Mouse (Mus musculus): ENCODE measurements around the gene Methig1. TPM values are rescaled to one million over a fixed set of nuclear protein-coding genes. Genes with fewer than 3 reads are reported as not detected.
"Not testable (repeated sequence)": the region's sequence is repeated elsewhere in the genome, so short reads cannot be mapped to it uniquely, and the experiment has no call there.

Methig1 gene
- 0.05 TPM in 1 of 2 replicates, not detected in the other for polyA plus RNA-seq (2012; rRNA removed)
- not detected in 2 replicates for polyA plus RNA-seq (2014; fragmentation: Nextera tagmentation; extraction: Ambion mirVana)

DNA sequence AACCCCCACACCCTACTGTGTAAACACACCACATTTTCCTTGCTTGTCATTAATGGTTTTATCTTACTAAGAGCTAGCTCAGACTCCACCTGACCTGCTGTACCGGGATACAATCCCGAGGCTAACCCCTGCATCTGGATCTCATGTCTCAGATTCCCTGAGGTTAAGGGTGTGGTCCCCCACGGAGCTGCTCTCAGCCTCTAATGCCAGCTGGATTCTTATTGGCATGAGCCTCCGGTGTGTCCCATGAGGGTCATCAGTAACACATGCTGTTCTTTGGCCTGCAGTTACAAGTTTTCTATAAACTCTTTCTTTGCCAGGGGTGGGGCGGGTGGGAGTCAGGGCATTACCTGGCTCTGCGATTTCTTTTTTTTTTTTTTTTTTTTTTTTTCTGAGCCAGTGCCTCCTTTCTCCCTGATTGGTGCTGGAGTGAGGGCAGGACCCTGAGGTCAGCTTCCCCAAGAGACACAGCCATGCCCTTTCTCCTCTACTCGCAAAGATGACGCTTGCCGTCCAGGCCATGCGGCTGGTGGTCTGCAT lies at the start of gene Methig1, which contains the start of gene Mettl7a2:
Methig1 (plus strand) TSS at position 439 of the 540 bp plus-strand sequence.
Mettl7a2 (plus strand) TSS at position 490 of the 540 bp plus-strand sequence.
- Histone ChIP-seq H3K27ac (replicated peaks; ENCODE audit: low read depth, low read length) (no peak within 1 kb of the TSS), H3K27me3 (ENCODE audit: control insufficient read depth, insufficient read depth, low read length) (no peaks in the 10 kb centered on the region), H3K4me2 (replicated peaks; ENCODE audit: low read depth, low read length, severe bottlenecking) (no peak within 1 kb of the TSS), H3K4me3 (replicated peaks; ENCODE audit: low read length) (no peak within 1 kb of the TSS), H3K36me3 (ENCODE audit: control insufficient read depth, insufficient read depth, low read length) (no peaks in the 10 kb centered on the region), H3K9me3 (ENCODE audit: control insufficient read depth, low read length) (no peaks in the 10 kb centered on the region), H3K4me1 (ENCODE audit: control insufficient read depth, insufficient read depth, low read length) (peaks cover 10% of the 10 kb centered on the region), H3K9ac (ENCODE audit: low read depth, low read length, severe bottlenecking) (no peak within 1 kb of the TSS)
- TF ChIP-seq POLR2A (IDR thresholded peaks at IDR 0.05; ENCODE audit: borderline replicate concordance, extremely low read depth, insufficient read depth, insufficient read length): no peak
- ATAC-seq (ENCODE audit: low FRiP score, low read depth) (no peak), DNase-seq (ENCODE audit: low spot score) (no peak)
- 65% methylated on average over 10 of the region's 10 CpGs for WGBS

DNA sequence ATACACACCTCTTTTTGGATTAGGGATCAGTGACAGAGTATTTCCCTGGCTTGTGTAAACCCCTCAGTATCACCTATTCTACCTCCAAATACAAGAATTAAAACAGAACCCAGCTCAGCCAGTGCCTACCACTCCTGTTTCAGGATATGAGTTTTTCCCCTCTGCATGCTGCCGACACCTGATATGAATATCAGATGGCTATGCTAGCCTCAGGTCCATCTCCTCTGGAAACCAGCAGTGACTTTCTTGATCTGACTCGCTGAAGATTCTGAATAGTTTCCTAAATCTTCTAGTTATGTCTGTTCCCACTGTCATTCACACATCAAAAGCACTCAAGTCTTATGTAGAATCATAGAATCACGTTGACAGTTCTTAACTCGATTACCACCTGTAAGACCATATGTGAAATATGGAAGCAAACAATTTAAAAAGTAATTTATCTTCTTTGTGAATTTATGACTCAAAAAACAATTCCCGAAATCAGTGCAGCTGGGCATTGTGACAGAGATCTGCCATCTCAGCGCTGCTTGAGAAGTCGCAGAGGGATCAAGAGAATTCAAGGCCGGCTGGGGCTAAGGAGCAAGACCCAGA lies 49.4 kb upstream of the Methig1 start:
- 0 out of 2 replicates have a peak, but pooled peaks cover 3% of the 10 kb centered on the region for H3K4me1 ChIP-seq (ENCODE audit: control insufficient read depth, insufficient read depth, low read length)
- peak overlapping the region; percentile 90; the same call in 1 of the 2 replicates for H3K4me2 ChIP-seq (replicated peaks; ENCODE audit: low read depth, low read length, severe bottlenecking)
- TF ChIP-seq POLR2A (IDR thresholded peaks at IDR 0.05; ENCODE audit: borderline replicate concordance, extremely low read depth, insufficient read depth, insufficient read length): no peak
- no peaks in the 10 kb centered on the region for H3K9me3 ChIP-seq (ENCODE audit: control insufficient read depth, low read length)
- H3K36me3 ChIP-seq (ENCODE audit: control insufficient read depth, insufficient read depth, low read length): no peaks in the 10 kb centered on the region
- no peaks in the 10 kb centered on the region for H3K27me3 ChIP-seq (ENCODE audit: control insufficient read depth, insufficient read depth, low read length)
- peak overlapping the region; percentile 47 for H3K4me3 ChIP-seq (replicated peaks; ENCODE audit: low read length)
- DNase-seq (ENCODE audit: low spot score) (no peak), ATAC-seq (ENCODE audit: low FRiP score, low read depth) (no peak)
- WGBS: 54% methylated on average over 8 of the region's 8 CpGs
- H3K27ac ChIP-seq (replicated peaks; ENCODE audit: low read depth, low read length): no peak overlapping the region
- H3K9ac ChIP-seq (ENCODE audit: low read depth, low read length, severe bottlenecking): no peak overlapping the region

DNA sequence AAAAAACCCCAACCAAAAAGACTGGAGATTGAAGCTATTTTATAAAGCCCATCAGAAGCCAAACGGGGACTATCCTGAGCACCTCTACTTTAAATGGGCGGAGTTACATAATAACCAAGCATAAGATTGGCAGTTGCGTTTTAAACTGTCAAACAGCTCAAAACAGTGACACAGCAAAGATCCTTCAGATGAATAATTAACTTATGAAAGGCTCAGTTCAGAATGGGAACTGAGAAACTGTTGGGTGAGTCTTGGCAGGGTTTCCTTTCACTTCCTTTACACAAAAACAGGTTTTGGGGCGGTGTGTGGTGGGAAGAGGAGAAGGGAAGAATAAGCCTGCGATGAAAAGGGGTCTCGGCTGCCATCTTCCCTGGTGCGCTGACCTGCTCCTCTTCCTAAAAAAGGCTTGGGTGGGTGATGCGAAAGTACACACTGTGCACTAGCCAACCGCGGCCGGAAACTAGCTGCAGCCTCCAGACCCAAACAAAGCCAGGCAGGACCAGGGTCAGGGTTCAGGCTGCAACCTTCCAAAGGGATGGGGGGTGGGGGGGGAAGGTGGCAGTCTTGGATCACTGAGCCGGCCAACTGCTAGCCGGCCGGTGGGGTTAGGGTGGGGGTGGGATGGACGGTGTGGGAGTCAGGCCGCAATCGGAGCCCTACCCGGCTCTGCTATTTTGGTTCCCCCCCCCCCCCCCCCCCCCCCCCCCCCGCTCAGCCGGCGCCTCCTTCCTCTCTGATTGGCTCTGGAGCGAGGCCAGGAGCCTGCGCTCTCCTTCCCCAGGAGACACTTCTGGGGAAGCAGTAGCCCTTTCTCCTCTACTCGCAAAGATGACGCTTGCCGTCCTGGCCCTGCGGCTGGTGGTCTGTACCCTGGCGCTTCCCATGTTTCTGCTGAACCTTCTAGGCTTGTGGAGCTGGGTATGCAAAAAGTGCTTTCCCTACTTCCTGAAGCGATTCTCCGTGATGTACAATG lies 48.6 kb upstream of the Methig1 start, which contains the start of gene Mettl7a1:
Mettl7a1 (plus strand) TSS at position 122 of the 973 bp plus-strand sequence.
- Histone ChIP-seq H3K4me1 (ENCODE audit: control insufficient read depth, insufficient read depth, low read length) (0 out of 2 replicates have a peak, but pooled peaks cover 3% of the 10 kb centered on the region), H3K4me2 (replicated peaks; ENCODE audit: low read depth, low read length, severe bottlenecking) (peak within 1 kb of the TSS; percentile 90), H3K27me3 (ENCODE audit: control insufficient read depth, insufficient read depth, low read length) (no peaks in the 10 kb centered on the region), H3K27ac (replicated peaks; ENCODE audit: low read depth, low read length) (peak within 1 kb of the TSS; percentile 68), H3K9me3 (ENCODE audit: control insufficient read depth, low read length) (no peaks in the 10 kb centered on the region), H3K9ac (ENCODE audit: low read depth, low read length, severe bottlenecking) (peak within 1 kb of the TSS; percentile 60), H3K36me3 (ENCODE audit: control insufficient read depth, insufficient read depth, low read length) (no peaks in the 10 kb centered on the region), H3K4me3 (replicated peaks; ENCODE audit: low read length) (peak within 1 kb of the TSS; percentile 47)
- DNase-seq (ENCODE audit: low spot score) (peak; percentile 79), ATAC-seq (ENCODE audit: low FRiP score, low read depth) (peak; percentile 68)
- TF ChIP-seq POLR2A (IDR thresholded peaks at IDR 0.05; ENCODE audit: borderline replicate concordance, extremely low read depth, insufficient read depth, insufficient read length): 0 out of 2 replicates have a peak, but pooled peaks have one; percentile 55
- WGBS: 5% methylated on average over 16 of the region's 30 CpGs

DNA sequence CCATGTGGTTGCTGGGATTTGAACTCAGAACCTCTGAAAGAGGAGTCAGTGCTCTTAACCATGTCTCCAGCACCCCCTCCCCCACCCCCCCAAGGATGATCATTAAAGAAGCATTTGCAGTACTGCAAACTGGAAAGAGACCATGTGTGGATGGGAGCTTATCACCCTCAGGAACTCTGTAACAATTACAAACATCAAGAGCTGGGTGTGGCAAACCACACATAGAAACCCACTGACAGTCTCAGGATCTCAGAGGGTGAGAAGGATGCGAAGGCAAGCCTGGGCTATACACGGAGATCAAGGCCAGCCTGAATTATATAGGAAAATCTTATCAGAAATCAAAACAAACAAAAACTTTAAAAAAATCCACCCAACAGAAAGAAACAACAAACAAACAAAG lies 46.7 kb upstream of the Methig1 start:
- WGBS: 76% methylated on average over 2 of the region's 2 CpGs
- Histone ChIP-seq H3K4me2 (replicated peaks; ENCODE audit: low read depth, low read length, severe bottlenecking) (no peak overlapping the region), H3K4me3 (replicated peaks; ENCODE audit: low read length) (no peak overlapping the region), H3K27me3 (ENCODE audit: control insufficient read depth, insufficient read depth, low read length) (no peaks in the 10 kb centered on the region), H3K9ac (ENCODE audit: low read depth, low read length, severe bottlenecking) (no peak overlapping the region), H3K36me3 (ENCODE audit: control insufficient read depth, insufficient read depth, low read length) (no peaks in the 10 kb centered on the region), H3K9me3 (ENCODE audit: control insufficient read depth, low read length) (no peaks in the 10 kb centered on the region), H3K27ac (replicated peaks; ENCODE audit: low read depth, low read length) (no peak overlapping the region), H3K4me1 (ENCODE audit: control insufficient read depth, insufficient read depth, low read length) (0 out of 2 replicates have a peak, but pooled peaks cover 3% of the 10 kb centered on the region)
- no peak for ATAC-seq (ENCODE audit: low FRiP score, low read depth)
- DNase-seq (ENCODE audit: low spot score): no peak
- no peak for TF ChIP-seq POLR2A (IDR thresholded peaks at IDR 0.05; ENCODE audit: borderline replicate concordance, extremely low read depth, insufficient read depth, insufficient read length)

DNA sequence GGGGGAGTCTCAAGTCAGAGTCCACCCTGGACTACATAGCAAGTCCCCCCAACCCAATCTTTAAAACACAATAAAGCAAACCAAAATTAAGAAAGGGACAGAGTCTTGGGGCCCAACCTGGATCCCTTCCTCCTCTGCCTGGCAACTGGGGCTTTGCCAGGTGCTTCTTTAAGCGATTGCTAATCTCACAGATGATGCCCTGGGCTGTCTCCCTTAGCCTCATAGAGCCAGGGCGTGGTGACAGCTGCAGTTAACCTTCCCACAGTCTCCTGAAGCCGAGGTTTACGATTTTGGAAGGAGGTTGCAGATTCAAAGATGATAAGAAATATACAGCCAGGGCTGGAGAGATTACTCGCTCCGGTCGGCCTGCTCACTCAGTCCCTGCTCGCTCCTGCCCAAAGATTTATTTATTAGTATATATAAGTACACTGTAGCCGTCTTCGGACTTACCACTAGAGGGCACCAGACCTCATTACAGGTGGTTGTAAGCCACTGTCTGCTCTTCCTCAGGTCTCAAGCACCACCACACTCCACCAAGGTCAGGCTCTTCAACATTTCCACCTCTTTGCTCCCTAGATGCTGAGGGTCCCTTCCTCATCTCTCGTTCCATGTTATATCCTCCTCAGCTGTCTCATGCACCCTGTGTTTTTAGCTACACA lies 45.4 kb upstream of the Methig1 start:
- not testable (repeated sequence) for H3K4me1 ChIP-seq (ENCODE audit: control insufficient read depth, insufficient read depth, low read length); H3K4me3 ChIP-seq (replicated peaks; ENCODE audit: low read length); H3K4me2 ChIP-seq (replicated peaks; ENCODE audit: low read depth, low read length, severe bottlenecking); H3K36me3 ChIP-seq (ENCODE audit: control insufficient read depth, insufficient read depth, low read length); ATAC-seq (ENCODE audit: low FRiP score, low read depth); H3K27me3 ChIP-seq (ENCODE audit: control insufficient read depth, insufficient read depth, low read length); H3K9me3 ChIP-seq (ENCODE audit: control insufficient read depth, low read length); H3K9ac ChIP-seq (ENCODE audit: low read depth, low read length, severe bottlenecking); H3K27ac ChIP-seq (replicated peaks; ENCODE audit: low read depth, low read length)
- WGBS: 39% methylated on average over 9 of the region's 11 CpGs
- peak; percentile 48 for DNase-seq (ENCODE audit: low spot score)

All from limb, embryonic 14.5 days (tissue).